Mouse (Mus musculus): ENCODE results near the gene Sin3b. TPM values are rescaled to one million over a fixed set of nuclear protein-coding genes. Genes with fewer than 3 reads are reported as not detected.

Sin3b gene
- polyA plus RNA-seq, 1 experiment from 2014 or later = 197 TPM

GRCm38 (mm10) chr8:72720541-72720940, 2.5 kb upstream of the Sin3b start:
- H3K36me3 ChIP-seq (ENCODE audit: control insufficient read depth, insufficient read depth, low read length) = peaks cover 5% of the 10 kb centered on the region; the same call in 1 of the 2 replicates
- H3K27me3 ChIP-seq (ENCODE audit: control insufficient read depth, insufficient read depth, low read length) = no peaks in the 10 kb centered on the region
- no peaks in the 10 kb centered on the region for H3K9me3 ChIP-seq (ENCODE audit: control insufficient read depth, low read length)
- TF ChIP-seq EP300 (optimal IDR thresholded peaks at IDR 0.05) = no peak
- no peak for TF ChIP-seq CTCF (IDR thresholded peaks at IDR 0.05; ENCODE audit: low read depth)
- no peak overlapping the region for H3K4me2 ChIP-seq (replicated peaks; ENCODE audit: low read depth)
- ATAC-seq (ENCODE audit: low FRiP score, low TSS enrichment) = no peak
- DNase-seq (ENCODE audit: low spot score) = no peak
- H3K9ac ChIP-seq (ENCODE audit: low read length) = no peak overlapping the region
- 16% methylated on average over 1 of the region's 1 CpGs for WGBS
- H3K4me1 ChIP-seq (replicated peaks; ENCODE audit: control insufficient read depth, insufficient read depth) = no peaks in the 10 kb centered on the region
- H3K27ac ChIP-seq (replicated peaks) = no peak overlapping the region
- no peak overlapping the region for H3K4me3 ChIP-seq (ENCODE audit: low read depth, low read length)

- peak; percentile 53 for DNase-seq (ENCODE audit: low spot score)
Measured at GRCm38 (mm10) chr8:72723651-72724001, 541 bp downstream of the Sin3b start.

GRCm38 (mm10) chr8:72728636-72729035, 5.6 kb downstream of the Sin3b start:
- Histone ChIP-seq H3K4me1 (replicated peaks; ENCODE audit: control insufficient read depth, insufficient read depth) (no peaks in the 10 kb centered on the region), H3K4me2 (replicated peaks; ENCODE audit: low read depth) (no peak overlapping the region), H3K4me3 (ENCODE audit: low read depth, low read length) (no peak overlapping the region), H3K27me3 (ENCODE audit: control insufficient read depth, insufficient read depth, low read length) (no peaks in the 10 kb centered on the region), H3K27ac (replicated peaks) (no peak overlapping the region), H3K36me3 (ENCODE audit: control insufficient read depth, insufficient read depth, low read length) (peaks cover 45% of the 10 kb centered on the region), H3K9me3 (ENCODE audit: control insufficient read depth, low read length) (no peaks in the 10 kb centered on the region), H3K9ac (ENCODE audit: low read length) (no peak overlapping the region)
- ATAC-seq (ENCODE audit: low FRiP score, low TSS enrichment) (no peak), DNase-seq (ENCODE audit: low spot score) (no peak)
- WGBS = 86% methylated on average over 1 of the region's 1 CpGs
- TF ChIP-seq CTCF (IDR thresholded peaks at IDR 0.05; ENCODE audit: low read depth) (no peak), EP300 (optimal IDR thresholded peaks at IDR 0.05) (no peak)

More at GRCm38 (mm10) chr8:72723651-72724001, 541 bp downstream of the Sin3b start:
- H3K4me2 ChIP-seq (replicated peaks; ENCODE audit: low read depth) = peak overlapping the region; percentile 59
- H3K27me3 ChIP-seq (ENCODE audit: control insufficient read depth, insufficient read depth, low read length) = no peaks in the 10 kb centered on the region
- H3K9ac ChIP-seq (ENCODE audit: low read length) = peak overlapping the region; percentile 97
- ATAC-seq (ENCODE audit: low FRiP score, low TSS enrichment) = peak; percentile 37; the same call in 1 of the 2 replicates
- TF ChIP-seq CTCF (IDR thresholded peaks at IDR 0.05; ENCODE audit: low read depth) (no peak), EP300 (optimal IDR thresholded peaks at IDR 0.05) (no peak)
- no peaks in the 10 kb centered on the region for H3K9me3 ChIP-seq (ENCODE audit: control insufficient read depth, low read length)
- no peaks in the 10 kb centered on the region for H3K4me1 ChIP-seq (replicated peaks; ENCODE audit: control insufficient read depth, insufficient read depth)
- H3K27ac ChIP-seq (replicated peaks) = no peak overlapping the region
- peak overlapping the region; percentile 95 for H3K4me3 ChIP-seq (ENCODE audit: low read depth, low read length)
- 0% methylated on average over 30 of the region's 30 CpGs for WGBS
- H3K36me3 ChIP-seq (ENCODE audit: control insufficient read depth, insufficient read depth, low read length) = peaks cover 22% of the 10 kb centered on the region

- H3K4me3 ChIP-seq (ENCODE audit: low read depth, low read length) = no peak overlapping the region
- H3K27me3 ChIP-seq (ENCODE audit: control insufficient read depth, insufficient read depth, low read length) = no peaks in the 10 kb centered on the region
- no peaks in the 10 kb centered on the region for H3K4me1 ChIP-seq (replicated peaks; ENCODE audit: control insufficient read depth, insufficient read depth)
- H3K4me2 ChIP-seq (replicated peaks; ENCODE audit: low read depth) = no peak overlapping the region
- no peak overlapping the region for H3K27ac ChIP-seq (replicated peaks)
- TF ChIP-seq EP300 (optimal IDR thresholded peaks at IDR 0.05) (no peak), CTCF (IDR thresholded peaks at IDR 0.05; ENCODE audit: low read depth) (peak; percentile 44)
- 67% methylated on average over 5 of the region's 5 CpGs for WGBS
- ATAC-seq (ENCODE audit: low FRiP score, low TSS enrichment) (no peak), DNase-seq (ENCODE audit: low spot score) (no peak)
- no peak overlapping the region for H3K9ac ChIP-seq (ENCODE audit: low read length)
- H3K9me3 ChIP-seq (ENCODE audit: control insufficient read depth, low read length) = no peaks in the 10 kb centered on the region
- peaks cover 38% of the 10 kb centered on the region for H3K36me3 ChIP-seq (ENCODE audit: control insufficient read depth, insufficient read depth, low read length)
Measured at GRCm38 (mm10) chr8:72735001-72735400, 11.9 kb downstream of the Sin3b start.

GRCm38 (mm10) chr8:72736868-72737267, 13.8 kb downstream of the Sin3b start:
- H3K27ac ChIP-seq (replicated peaks) = no peak overlapping the region
- ATAC-seq (ENCODE audit: low FRiP score, low TSS enrichment) (no peak), DNase-seq (ENCODE audit: low spot score) (no peak)
- no peaks in the 10 kb centered on the region for H3K27me3 ChIP-seq (ENCODE audit: control insufficient read depth, insufficient read depth, low read length)
- no peaks in the 10 kb centered on the region for H3K9me3 ChIP-seq (ENCODE audit: control insufficient read depth, low read length)
- H3K4me3 ChIP-seq (ENCODE audit: low read depth, low read length) = no peak overlapping the region
- H3K4me2 ChIP-seq (replicated peaks; ENCODE audit: low read depth) = no peak overlapping the region
- TF ChIP-seq CTCF (IDR thresholded peaks at IDR 0.05; ENCODE audit: low read depth) (no peak), EP300 (optimal IDR thresholded peaks at IDR 0.05) (no peak)
- H3K4me1 ChIP-seq (replicated peaks; ENCODE audit: control insufficient read depth, insufficient read depth) = no peaks in the 10 kb centered on the region
- H3K36me3 ChIP-seq (ENCODE audit: control insufficient read depth, insufficient read depth, low read length) = peaks cover 31% of the 10 kb centered on the region
- no peak overlapping the region for H3K9ac ChIP-seq (ENCODE audit: low read length)

GRCm38 (mm10) chr8:72746061-72746460, 23.0 kb downstream of the Sin3b start:
- peak; percentile 59 for DNase-seq (ENCODE audit: low spot score)
- no peak overlapping the region for H3K27ac ChIP-seq (replicated peaks)
- WGBS = 31% methylated on average over 5 of the region's 5 CpGs
- TF ChIP-seq EP300 (optimal IDR thresholded peaks at IDR 0.05) = no peak
- TF ChIP-seq CTCF (IDR thresholded peaks at IDR 0.05; ENCODE audit: low read depth) = peak; percentile 85
- no peak overlapping the region for H3K9ac ChIP-seq (ENCODE audit: low read length)
- no peaks in the 10 kb centered on the region for H3K4me1 ChIP-seq (replicated peaks; ENCODE audit: control insufficient read depth, insufficient read depth)
- no peak overlapping the region for H3K4me3 ChIP-seq (ENCODE audit: low read depth, low read length)
- no peaks in the 10 kb centered on the region for H3K27me3 ChIP-seq (ENCODE audit: control insufficient read depth, insufficient read depth, low read length)
- peaks cover 44% of the 10 kb centered on the region for H3K36me3 ChIP-seq (ENCODE audit: control insufficient read depth, insufficient read depth, low read length)
- 0 out of 2 replicates have a peak, but pooled peaks have one; percentile 58 for ATAC-seq (ENCODE audit: low FRiP score, low TSS enrichment)
- H3K4me2 ChIP-seq (replicated peaks; ENCODE audit: low read depth) = no peak overlapping the region
- no peaks in the 10 kb centered on the region for H3K9me3 ChIP-seq (ENCODE audit: control insufficient read depth, low read length)

Measured in stomach, postnatal 0 days (tissue).